Comparison of ENCODE assay signal across 20 mouse cellular contexts in genomic region chr9:61301070-61301469, GRCm38 (mm10).
DNase-seq lines count a peak whose midpoint lies in the region; ATAC-seq and TF ChIP-seq lines count a peak whose summit lies in the region.
"Had no signal": no experiment of that assay in that cellular context is flagged by ENCODE, and none has a peak within 500 bp of the region (broad histone marks: within the 10 kb centered on the region; RNA-seq: fewer than 3 reads in every experiment).

No protein-coding gene starts in this region.

- no peaks in the 10 kb centered on the region for H3K9me3 ChIP-seq in kidney, postnatal 0 days (replicated peaks; ENCODE audit: low read length)
- H3K9me3 ChIP-seq in kidney, embryonic 14.5 days (ENCODE audit: control insufficient read depth, low read length): no peaks in the 10 kb centered on the region
- H3K9me3 ChIP-seq: embryonic facial prominence, embryonic 10.5 days; embryonic facial prominence, embryonic 12.5 days; forebrain, embryonic 13.5 days; forebrain, embryonic 15.5 days had no signal

- H3K4me3 ChIP-seq in kidney, adult 2 months (ENCODE audit: insufficient read depth, low read depth, low read length): no peak overlapping the region
- no peak overlapping the region for H3K4me3 ChIP-seq in kidney, postnatal 0 days (replicated peaks; ENCODE audit: low read depth, low read length)
- no peak overlapping the region for H3K4me3 ChIP-seq in kidney, embryonic 14.5 days (ENCODE audit: low read length)
- H3K4me3 ChIP-seq: embryonic facial prominence, embryonic 10.5 days; embryonic facial prominence, embryonic 12.5 days; forebrain, embryonic 13.5 days; forebrain, embryonic 15.5 days had no signal

- H3K9ac ChIP-seq in kidney, postnatal 0 days (ENCODE audit: low read depth, low read length): no peak overlapping the region
- H3K9ac ChIP-seq in kidney, embryonic 14.5 days (ENCODE audit: low read depth, low read length): no peak overlapping the region
- H3K9ac ChIP-seq: embryonic facial prominence, embryonic 12.5 days; forebrain, embryonic 13.5 days; forebrain, embryonic 15.5 days; forebrain, postnatal 0 days had no signal

- H3K27ac ChIP-seq in kidney, adult 2 months (ENCODE audit: insufficient read depth, low read depth, low read length): no peak overlapping the region
- no peak overlapping the region for H3K27ac ChIP-seq in kidney, postnatal 0 days
- H3K27ac ChIP-seq in kidney, embryonic 14.5 days (ENCODE audit: low read depth, low read length): no peak overlapping the region
- H3K27ac ChIP-seq: embryonic facial prominence, embryonic 10.5 days; embryonic facial prominence, embryonic 12.5 days; forebrain, embryonic 13.5 days; forebrain, embryonic 15.5 days had no signal

- DNase-seq in kidney, adult 2 months: peak; percentile 64
- DNase-seq in kidney, adult 8-10 months: no peak
- no peak for DNase-seq in kidney, postnatal 0 days (ENCODE audit: low spot score)
- DNase-seq in yolk sac, embryonic 10.5 days (ENCODE audit: low spot score): peak; percentile 68
- no peak for DNase-seq in adrenal gland, adult (ENCODE audit: inconsistent age in 2 of 2, low spot score in 1 of 2)
- DNase-seq: adrenal gland, adult 8-10 months; adrenal gland, postnatal 14 days; adrenal gland, postnatal 36 days; B cell, adult 2 months; cerebellum, adult 11-12 months; cerebellum, adult 2 months; cerebellum, adult 9-10 months; cerebellum, postnatal 25 days; forebrain, postnatal 0 days had no signal

- WGBS in kidney, adult 2 months: 59% methylated on average over 8 of the region's 8 CpGs
- WGBS in kidney, postnatal 0 days: 81% methylated on average over 8 of the region's 8 CpGs
- 81% methylated on average over 8 of the region's 8 CpGs for WGBS in kidney, embryonic 14.5 days

- no peak for TF ChIP-seq POLR2A in kidney, adult 2 months (IDR thresholded peaks at IDR 0.05; ENCODE audit: low read depth, low read length)

- peaks cover 10% of the 10 kb centered on the region; the same call in 1 of the 2 replicates for H3K4me1 ChIP-seq in kidney, adult 2 months (ENCODE audit: control insufficient read depth, insufficient read depth, low read length)
- H3K4me1 ChIP-seq in kidney, postnatal 0 days (replicated peaks; ENCODE audit: insufficient read depth, low read length): no peaks in the 10 kb centered on the region
- H3K4me1 ChIP-seq in kidney, embryonic 14.5 days (ENCODE audit: control insufficient read depth, insufficient read depth, low read length): no peaks in the 10 kb centered on the region
- H3K4me1 ChIP-seq: forebrain, embryonic 15.5 days had no signal

- H3K4me2 ChIP-seq in kidney, postnatal 0 days (ENCODE audit: low read length): no peak overlapping the region
- no peak overlapping the region for H3K4me2 ChIP-seq in kidney, embryonic 14.5 days (replicated peaks; ENCODE audit: low read depth, low read length)
- H3K4me2 ChIP-seq: embryonic facial prominence, embryonic 12.5 days; forebrain, embryonic 13.5 days; forebrain, embryonic 15.5 days had no signal

- no peaks in the 10 kb centered on the region for H3K36me3 ChIP-seq in kidney, adult 2 months (ENCODE audit: control insufficient read depth, insufficient read depth, low read length)
- no peaks in the 10 kb centered on the region for H3K36me3 ChIP-seq in kidney, postnatal 0 days (ENCODE audit: insufficient read depth, low read length)
- H3K36me3 ChIP-seq in kidney, embryonic 14.5 days (ENCODE audit: control insufficient read depth, insufficient read depth, low read length): no peaks in the 10 kb centered on the region
- H3K36me3 ChIP-seq: embryonic facial prominence, embryonic 10.5 days; embryonic facial prominence, embryonic 12.5 days; forebrain, embryonic 15.5 days had no signal

- peak; percentile 56; the same call in 1 of the 2 replicates for ATAC-seq in kidney, postnatal 0 days (replicated peaks; ENCODE audit: low FRiP score, low read depth)
- ATAC-seq in kidney, embryonic 14.5 days (ENCODE audit: low FRiP score, low TSS enrichment): no peak
- ATAC-seq: CD4-positive, CD25-positive, alpha-beta regulatory T cell, adult 4 months; forebrain, embryonic 13.5 days; forebrain, embryonic 15.5 days; forebrain, postnatal 0 days had no signal

- no peaks in the 10 kb centered on the region for H3K27me3 ChIP-seq in kidney, adult 2 months (replicated peaks; ENCODE audit: control insufficient read depth, insufficient read depth, low read length)
- H3K27me3 ChIP-seq in kidney, postnatal 0 days (ENCODE audit: insufficient read depth, low read length): no peaks in the 10 kb centered on the region
- H3K27me3 ChIP-seq in kidney, embryonic 14.5 days (ENCODE audit: control insufficient read depth, insufficient read depth, low read length): no peaks in the 10 kb centered on the region; the same call in 1 of the 2 replicates
- H3K27me3 ChIP-seq: forebrain, embryonic 15.5 days had no signal

- no peak for TF ChIP-seq CTCF in kidney, adult 2 months (conservative IDR thresholded peaks at IDR 0.05; ENCODE audit: insufficient read depth, insufficient read length, low read depth, low read length)
- no peak for TF ChIP-seq CTCF in kidney, postnatal 0 days (IDR thresholded peaks at IDR 0.05; ENCODE audit: low read depth)

Comparison
In these comparisons a context has a peak if more than half of its experiments do, and no peak if none do; other contexts are left out.
1. DNase-seq: peak in kidney, adult 2 months (single experiment) and yolk sac, embryonic 10.5 days (single experiment); none in kidney, adult 8-10 months (0 of 2), kidney, postnatal 0 days (single experiment) and adrenal gland, adult (0 of 2).